Mouse (Mus musculus) heart, postnatal 14 days (tissue): ENCODE measurements around the gene Hey2. TPM values are rescaled to one million over a fixed set of nuclear protein-coding genes. Genes with fewer than 3 reads are reported as not detected.

Experiments
- DNase-seq, 2 experiments: peaks; one replicate each; pipeline ENCODE4 v3.0.0; 2021 to 2022
- intact Hi-C: fragments of 180-260 bp; cut with DNase I; formaldehyde crosslinking; loops from one replicate; pipeline ENCODE4 v1.15.1; 2025
- total RNA-seq, 2 experiments: library from RNA; stranded (reverse); gene quantifications; 2 replicates each; pipeline ENCODE4 v1.2.3; 2021

The Hey2 gene
- total RNA-seq, 2 experiments from 2014 or later, result 5.1 to 5.8 TPM

DNA sequence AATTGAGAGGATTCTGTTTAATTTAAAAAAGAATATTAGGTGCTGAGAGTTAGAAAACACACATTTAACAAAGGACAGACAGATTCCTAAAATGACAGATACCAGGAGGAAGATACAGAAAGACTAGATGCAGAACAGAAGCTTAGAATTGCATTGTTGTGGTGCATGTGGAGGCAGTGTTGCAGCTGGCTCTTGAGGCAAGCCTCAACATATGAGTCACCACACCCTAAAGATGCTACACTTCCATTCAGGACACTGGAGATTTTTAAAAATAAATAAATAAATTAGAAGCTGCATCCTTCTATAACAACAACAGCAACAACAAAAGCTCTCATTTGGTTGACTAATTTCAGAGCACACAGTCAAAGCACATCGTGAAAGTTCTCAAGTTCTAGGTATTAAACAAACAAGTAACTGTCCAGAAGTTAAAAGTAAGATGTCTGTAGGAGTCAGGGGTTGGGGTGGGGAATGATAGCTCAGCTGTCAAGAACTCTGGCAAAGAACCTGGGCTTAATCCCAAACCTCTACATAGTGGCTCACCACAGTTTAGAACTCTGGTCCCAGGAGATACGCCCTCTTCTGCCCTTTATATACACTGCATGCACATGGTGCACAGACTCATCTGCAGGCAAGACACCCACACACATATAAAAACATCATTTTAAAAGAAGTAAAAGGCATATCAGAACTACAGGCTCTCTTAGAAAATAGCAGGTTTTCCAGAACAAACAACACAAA, 42.7 kb downstream of the Hey2 start:
- DNase-seq, result no peak
- intact Hi-C loops, result loop anchor here (5.0 kb wide), 1 partner anchor 83 kb away; no protein-coding TSS in a partner anchor

DNA sequence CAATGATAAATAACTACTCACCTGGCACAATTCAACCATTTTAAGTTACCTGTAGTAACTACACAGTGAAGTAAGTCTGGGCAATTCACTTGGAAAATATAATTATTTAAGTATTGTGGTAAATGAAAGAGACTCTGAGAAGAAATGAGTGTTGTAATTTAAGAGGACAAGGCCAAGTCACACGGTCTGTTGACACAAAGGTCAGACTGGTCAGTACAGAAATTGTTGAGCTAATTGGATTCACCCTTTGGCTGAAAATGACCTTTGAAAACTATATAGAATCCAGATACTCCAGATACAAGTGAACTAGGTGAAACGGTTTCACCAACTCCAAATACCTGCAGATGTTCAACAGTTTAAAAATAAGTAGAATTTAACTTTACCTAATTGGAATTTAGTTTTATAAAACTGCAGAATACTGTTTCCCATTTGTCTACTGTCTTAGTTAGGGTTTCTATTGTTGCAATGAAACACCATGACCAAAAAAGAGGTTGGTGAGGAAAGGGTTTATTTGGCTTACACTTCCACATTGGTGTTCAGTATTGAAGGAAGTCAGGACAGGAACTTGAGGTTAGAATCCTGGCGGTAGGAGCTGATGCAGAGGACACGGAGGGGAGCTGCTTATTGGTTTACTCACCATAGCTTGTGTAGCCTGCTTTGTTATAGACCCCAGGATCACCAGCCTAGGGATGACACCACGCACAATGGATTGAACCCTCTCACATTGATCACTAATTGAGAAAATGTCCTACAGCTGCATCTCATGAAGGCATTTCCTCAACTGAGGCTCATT, 45.9 kb downstream of the Hey2 start:
- DNase-seq, result no peak
- intact Hi-C loops, result no loop called here

DNA sequence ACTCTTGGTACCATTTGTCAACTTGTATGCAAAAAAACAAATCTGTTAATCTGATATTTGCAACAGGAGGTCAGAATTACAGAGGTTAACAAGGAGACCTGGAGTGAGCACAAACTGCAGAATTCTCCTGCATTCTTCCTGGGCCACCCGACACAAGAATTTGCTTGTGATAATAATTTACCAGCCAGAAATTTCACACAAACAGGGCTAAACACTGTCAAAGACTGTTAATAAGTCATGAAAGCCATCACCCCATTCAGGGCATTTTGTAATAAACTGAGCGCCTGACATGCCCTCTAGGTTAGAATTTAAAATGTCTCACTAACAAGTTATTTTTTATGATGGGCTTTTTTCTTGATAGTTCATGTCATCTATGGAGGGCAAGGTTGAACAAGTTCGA, 51.6 kb downstream of the Hey2 start:
- intact Hi-C loops, result no loop called here
- no peak for DNase-seq

DNA sequence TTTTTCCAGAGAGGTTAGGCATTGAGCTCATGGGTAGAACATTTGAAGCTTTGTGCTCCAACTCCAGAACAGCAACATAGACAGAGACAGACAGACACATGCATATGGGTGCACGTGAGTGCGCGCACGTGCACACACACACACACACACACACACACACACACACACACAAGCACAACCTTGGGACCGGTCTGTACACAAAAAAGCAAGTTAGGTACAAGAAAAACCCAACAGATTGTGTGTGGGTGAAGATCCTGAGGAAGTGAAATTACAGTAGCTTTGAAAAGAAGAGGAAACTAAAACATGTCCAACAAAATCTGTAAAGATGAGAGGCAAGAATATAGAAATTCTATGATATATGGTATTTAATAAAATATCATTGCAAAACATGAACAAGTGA, 53.1 kb downstream of the Hey2 start:
- intact Hi-C loops, result no loop called here
- DNase-seq, result no peak

DNA sequence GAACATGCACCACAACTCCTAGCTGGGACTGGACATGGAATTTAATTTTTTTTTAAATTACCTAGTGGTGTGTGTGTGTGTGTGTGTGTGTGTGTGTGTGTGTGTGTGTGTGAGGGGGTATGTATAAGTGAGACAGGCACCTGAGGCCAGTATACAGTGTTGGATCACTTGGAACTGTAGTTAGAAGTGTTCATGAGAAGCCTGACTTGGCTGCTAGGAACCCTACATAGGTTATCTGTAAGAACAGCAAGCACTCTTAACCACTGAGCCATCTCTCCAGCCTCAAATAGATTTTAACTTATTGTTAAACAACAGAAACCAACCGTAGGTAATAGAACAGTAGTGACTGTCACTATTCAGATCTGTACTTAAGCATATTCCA, 54.3 kb downstream of the Hey2 start:
- DNase-seq, result no peak
- intact Hi-C loops, result no loop called here

DNA sequence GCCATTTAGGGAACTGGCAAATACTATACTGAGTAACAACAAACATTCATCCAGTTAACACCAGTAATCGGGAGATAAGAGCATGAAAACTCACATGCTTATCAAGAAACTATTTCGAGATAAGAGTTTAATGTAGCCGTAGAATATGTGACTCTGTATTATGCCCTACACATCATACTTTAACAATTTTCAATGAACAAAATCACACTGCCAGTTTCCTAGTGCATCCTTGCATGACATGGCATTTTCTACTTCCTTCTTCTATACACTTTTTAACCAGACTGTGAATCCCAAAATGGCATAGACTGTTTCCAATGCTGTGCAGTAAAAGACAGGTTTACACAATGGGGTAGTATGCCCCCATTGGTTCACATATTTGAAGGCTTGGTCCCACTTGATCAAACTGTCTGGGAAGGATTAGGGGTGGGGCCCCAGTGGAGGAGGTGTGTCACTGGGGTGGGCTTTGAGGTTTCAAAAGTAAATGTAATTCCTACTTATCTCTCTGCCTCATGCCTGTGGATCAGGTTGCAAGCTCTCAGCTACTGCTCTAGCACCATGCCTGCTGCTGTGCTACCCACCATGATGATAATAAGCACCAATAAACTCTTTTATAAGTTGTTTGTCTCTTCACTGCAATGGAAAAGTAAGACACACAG, 54.8 kb downstream of the Hey2 start:
- intact Hi-C loops, result no loop called here
- DNase-seq, result no peak

DNA sequence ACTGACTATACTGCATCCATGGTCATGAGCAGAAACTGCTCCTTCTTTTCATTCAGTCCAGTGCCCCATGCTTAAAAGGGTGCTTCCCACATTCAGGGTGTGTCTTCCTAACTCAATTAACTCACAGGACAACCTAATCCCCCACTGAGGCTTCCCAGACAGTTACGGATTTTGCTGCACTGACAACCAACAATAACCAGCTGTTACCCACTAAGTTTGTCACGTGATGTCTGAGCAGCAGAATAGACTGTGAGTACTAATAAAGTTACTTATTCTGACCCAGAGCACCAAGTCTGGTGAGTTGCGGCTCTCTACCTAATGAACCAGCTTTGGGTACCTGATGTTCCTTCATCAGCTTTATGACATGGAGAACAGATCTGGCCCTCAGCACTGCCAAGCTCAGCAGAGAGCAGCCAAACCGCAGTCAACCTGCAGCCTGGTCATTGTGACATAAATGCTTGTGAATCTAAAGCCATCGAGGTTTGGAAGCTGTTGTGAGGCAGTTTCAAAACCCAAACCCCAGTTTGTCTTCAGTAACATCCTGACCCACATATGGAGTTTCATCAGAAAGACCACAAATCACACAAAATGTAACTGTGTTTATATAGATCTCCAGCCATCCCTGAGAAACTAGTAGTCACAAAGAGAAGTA, 56.4 kb downstream of the Hey2 start:
- intact Hi-C loops, result no loop called here
- no peak for DNase-seq

Other genes with a start within 250 kb of the Hey2 start
- gene Trmt11, start 242.1 kb downstream of the Hey2 start, total RNA-seq, result 1 to 10 TPM; 5.6 to 6.3 TPM
- gene Hint3, start 213.2 kb downstream of the Hey2 start, total RNA-seq, result 10 to 100 TPM; 56.6 to 57.0 TPM
- gene Ncoa7, start 39.5 kb downstream of the Hey2 start, total RNA-seq, result 1 to 10 TPM; 6.4 TPM